Mouse (Mus musculus) limb, embryonic 11.5 days (tissue): ENCODE measurements around the gene Cux2. TPM values are rescaled to one million over a fixed set of nuclear protein-coding genes. Genes with fewer than 3 reads are reported as not detected.

Experiments used
- ATAC-seq: fragments of 200-750 bp; cut with Nextera tagmentation; 2 replicates; pipeline ENCODE4 v1.8.0; 2017; ENCODE audit warnings: low read depth; ENCODE audit not compliant: insufficient number of reproducible peaks, low FRiP score, low TSS enrichment
- DNase-seq: peaks from one replicate; pipeline ENCODE4 v3.0.0-alpha.2; 2015; ENCODE audit warnings: low spot score
- H3K27ac ChIP-seq: fragments of 300-500 bp; sonication (generic); replicated peaks from 2 replicates; pipeline ENCODE4 v1.5.1; 2014; ENCODE audit warnings: low read depth, mild to moderate bottlenecking, low read length
- H3K27me3 ChIP-seq: fragments of 300-500 bp; sonication (generic); 2 replicates; pipeline ENCODE4 v1.6.1; 2014; ENCODE audit warnings: mild to moderate bottlenecking, low read length, mixed read lengths; ENCODE audit not compliant: control insufficient read depth, insufficient read depth
- H3K36me3 ChIP-seq: fragments of 300-500 bp; sonication (generic); 2 replicates; pipeline ENCODE4 v1.6.1; 2014; ENCODE audit warnings: mild to moderate bottlenecking, low read length, moderate library complexity, mixed read lengths; ENCODE audit not compliant: control insufficient read depth, insufficient read depth
- H3K4me1 ChIP-seq: fragments of 300-500 bp; sonication (generic); 2 replicates; pipeline ENCODE4 v1.6.1; 2014; ENCODE audit warnings: low read length, mixed read lengths; ENCODE audit not compliant: control insufficient read depth, insufficient read depth
- H3K4me2 ChIP-seq: fragments of 300-500 bp; sonication (generic); 2 replicates; pipeline ENCODE4 v1.6.1; 2014; ENCODE audit warnings: low read depth, mild to moderate bottlenecking, moderate library complexity; ENCODE audit not compliant: severe bottlenecking
- H3K4me3 ChIP-seq: fragments of 300-500 bp; sonication (generic); 2 replicates; pipeline ENCODE4 v1.5.1; 2014; ENCODE audit warnings: low read depth, low read length
- H3K9ac ChIP-seq: fragments of 300-500 bp; sonication (generic); 2 replicates; pipeline ENCODE4 v1.6.1; 2014; ENCODE audit warnings: mild to moderate bottlenecking, low read length
- H3K9me3 ChIP-seq: fragments of 300-500 bp; sonication (generic); 2 replicates; pipeline ENCODE4 v1.6.1; 2016; ENCODE audit warnings: low read length; ENCODE audit not compliant: control insufficient read depth
- WGBS: fragments of 180-500 bp; shearing (Covaris S2); extraction: QIAGEN DNeasy Blood & Tissue Kit; methylation state at CpG from one replicate; pipeline ENCODE4 v1.1.7; 2014; 5-methylcytosine and 5-hydroxymethylcytosine counted together
- polyA plus RNA-seq: library from polyadenylated mRNA; unstranded; fragments of >200 nt; fragmentation: Nextera tagmentation; extraction: Ambion mirVana; gene quantifications from 2 replicates; pipeline ENCODE4 v1.2.1, GENCODE M21; 2014

Gene Cux2
- polyA plus RNA-seq, 1 experiment from 2014 or later: 3.7 TPM

GRCm38 (mm10) chr5:121889819-121890362 lies 160.0 kb downstream of the Cux2 start:
- H3K27ac ChIP-seq: no peak overlapping the region

GRCm38 (mm10) chr5:121889375-121889774 lies 160.5 kb downstream of the Cux2 start:
- Histone ChIP-seq H3K4me2 (no peak overlapping the region), H3K27me3 (no peaks in the 10 kb centered on the region), H3K27ac (no peak overlapping the region), H3K9me3 (no peaks in the 10 kb centered on the region; the same call in 1 of the 2 replicates), H3K9ac (no peak overlapping the region), H3K36me3 (no peaks in the 10 kb centered on the region), H3K4me3 (no peak overlapping the region), H3K4me1 (peaks cover 7% of the 10 kb centered on the region; the same call in 1 of the 2 replicates)
- DNase-seq: peak; percentile 51
- WGBS: 27% methylated on average over 13 of the region's 13 CpGs
- ATAC-seq: no peak

More at GRCm38 (mm10) chr5:121889819-121890362, 160.0 kb downstream of the Cux2 start:
- no peak for ATAC-seq
- no peak for DNase-seq
- H3K36me3 ChIP-seq: no peaks in the 10 kb centered on the region
- no peak overlapping the region for H3K9ac ChIP-seq
- peaks cover 7% of the 10 kb centered on the region; the same call in 1 of the 2 replicates for H3K4me1 ChIP-seq
- H3K9me3 ChIP-seq: no peaks in the 10 kb centered on the region; the same call in 1 of the 2 replicates
- H3K4me2 ChIP-seq: no peak overlapping the region
- no peaks in the 10 kb centered on the region for H3K27me3 ChIP-seq
- WGBS: 35% methylated on average over 9 of the region's 9 CpGs
- H3K4me3 ChIP-seq: no peak overlapping the region

- no peak overlapping the region for H3K4me2 ChIP-seq
- WGBS: 67% methylated on average over 8 of the region's 8 CpGs
- H3K4me1 ChIP-seq: no peaks in the 10 kb centered on the region
- H3K27ac ChIP-seq: no peak overlapping the region
- no peak for DNase-seq
- no peaks in the 10 kb centered on the region for H3K36me3 ChIP-seq
- no peak overlapping the region for H3K9ac ChIP-seq
- H3K4me3 ChIP-seq: no peak overlapping the region
- H3K9me3 ChIP-seq: no peaks in the 10 kb centered on the region; the same call in 1 of the 2 replicates
- H3K27me3 ChIP-seq: no peaks in the 10 kb centered on the region
- ATAC-seq: no peak
Observed at GRCm38 (mm10) chr5:121883356-121883755, 166.5 kb downstream of the Cux2 start.

- no peaks in the 10 kb centered on the region for H3K9me3 ChIP-seq
- ATAC-seq: no peak
- H3K36me3 ChIP-seq: no peaks in the 10 kb centered on the region
- H3K4me1 ChIP-seq: no peaks in the 10 kb centered on the region
- WGBS: 64% methylated on average over 6 of the region's 6 CpGs
- no peak overlapping the region for H3K4me2 ChIP-seq
- H3K4me3 ChIP-seq: no peak overlapping the region
- peak; percentile 60 for DNase-seq
- no peak overlapping the region for H3K9ac ChIP-seq
- H3K27me3 ChIP-seq: no peaks in the 10 kb centered on the region
- H3K27ac ChIP-seq: no peak overlapping the region
Observed at GRCm38 (mm10) chr5:121879211-121879610, 170.7 kb downstream of the Cux2 start.

- H3K4me1 ChIP-seq: no peaks in the 10 kb centered on the region
- H3K4me2 ChIP-seq: no peak overlapping the region
- H3K27me3 ChIP-seq: no peaks in the 10 kb centered on the region
- H3K27ac ChIP-seq: no peak overlapping the region
- no peak for DNase-seq
- no peak overlapping the region for H3K4me3 ChIP-seq
- no peaks in the 10 kb centered on the region for H3K9me3 ChIP-seq
- 87% methylated on average over 17 of the region's 17 CpGs for WGBS
- no peak overlapping the region for H3K9ac ChIP-seq
- no peak for ATAC-seq
- H3K36me3 ChIP-seq: no peaks in the 10 kb centered on the region
Observed at GRCm38 (mm10) chr5:121878703-121879102, 171.2 kb downstream of the Cux2 start.

- Histone ChIP-seq H3K4me1 (no peaks in the 10 kb centered on the region), H3K9ac (no peak overlapping the region), H3K27ac (no peak overlapping the region), H3K27me3 (no peaks in the 10 kb centered on the region), H3K9me3 (no peaks in the 10 kb centered on the region), H3K4me3 (no peak overlapping the region), H3K36me3 (no peaks in the 10 kb centered on the region), H3K4me2 (no peak overlapping the region)
- ATAC-seq (no peak), DNase-seq (no peak)
- 84% methylated on average over 12 of the region's 12 CpGs for WGBS
Observed at GRCm38 (mm10) chr5:121876901-121877300, 173.0 kb downstream of the Cux2 start.

- Histone ChIP-seq H3K4me2 (no peak overlapping the region), H3K4me3 (no peak overlapping the region), H3K27ac (no peak overlapping the region), H3K27me3 (no peaks in the 10 kb centered on the region), H3K36me3 (no peaks in the 10 kb centered on the region), H3K9ac (no peak overlapping the region), H3K9me3 (no peaks in the 10 kb centered on the region), H3K4me1 (no peaks in the 10 kb centered on the region)
- DNase-seq (no peak), ATAC-seq (no peak)
- WGBS: 85% methylated on average over 12 of the region's 12 CpGs
Observed at GRCm38 (mm10) chr5:121875041-121875440, 174.9 kb downstream of the Cux2 start.

- DNase-seq: peak; percentile 95
- Histone ChIP-seq H3K27ac (no peak overlapping the region), H3K27me3 (no peaks in the 10 kb centered on the region), H3K36me3 (no peaks in the 10 kb centered on the region), H3K4me1 (no peaks in the 10 kb centered on the region), H3K9ac (no peak overlapping the region), H3K4me2 (no peak overlapping the region), H3K9me3 (no peaks in the 10 kb centered on the region), H3K4me3 (no peak overlapping the region)
- WGBS: 6% methylated on average over 4 of the region's 4 CpGs
- ATAC-seq: 0 out of 2 replicates have a peak, but pooled peaks have one; percentile 24
Observed at GRCm38 (mm10) chr5:121872158-121872557, 177.7 kb downstream of the Cux2 start.

- H3K4me2 ChIP-seq: no peak overlapping the region
- no peak overlapping the region for H3K27ac ChIP-seq
- H3K36me3 ChIP-seq: no peaks in the 10 kb centered on the region
- no peaks in the 10 kb centered on the region for H3K4me1 ChIP-seq
- 87% methylated on average over 13 of the region's 13 CpGs for WGBS
- no peak overlapping the region for H3K4me3 ChIP-seq
- ATAC-seq: no peak
- H3K27me3 ChIP-seq: no peaks in the 10 kb centered on the region
- H3K9me3 ChIP-seq: no peaks in the 10 kb centered on the region
- no peak for DNase-seq
- no peak overlapping the region for H3K9ac ChIP-seq
Observed at GRCm38 (mm10) chr5:121871515-121872030, 178.3 kb downstream of the Cux2 start.
